Mouse (Mus musculus) megakaryocyte, embryonic 14.5 days (primary cell): ENCODE results near the gene Aamdc.

Source experiments
- FLI1 ChIP-seq: IDR thresholded peaks from 2 replicates; pipeline ENCODE4 v1.6.1; 2012; ENCODE audit warnings: low read length, inconsistent platforms, mixed read lengths
- GATA1 ChIP-seq: IDR thresholded peaks from 3 replicates; pipeline ENCODE4 v1.6.1; 2012; ENCODE audit warnings: mixed read lengths, low read length, inconsistent platforms, borderline replicate concordance

- TF ChIP-seq GATA1 = no peak
- no peak for TF ChIP-seq FLI1
Observed at GRCm38 (mm10) chr7:97621346-97621745, 42.0 kb upstream of the Aamdc start.
